Mouse (Mus musculus): ENCODE data around the gene 4930451I11Rik.

- TF ChIP-seq POLR2A (IDR thresholded peaks at IDR 0.05; ENCODE audit: low read depth, low read length), result no peak
- no peak for TF ChIP-seq CTCF (IDR thresholded peaks at IDR 0.05; ENCODE audit: borderline replicate concordance, insufficient read depth, low read length)
Measured at GRCm38 (mm10) chr7:126817595-126817994, 13.8 kb downstream of the 4930451I11Rik start.

All from embryonic fibroblast, embryonic 13.5 days (primary cell).